Comparison of ENCODE assay signal across 8 mouse cellular contexts in genomic region chr9:20652260-20652658, GRCm38 (mm10). TPM values are rescaled to one million over a fixed set of nuclear protein-coding genes. Genes with fewer than 3 reads are reported as not detected.
DNase-seq lines count a peak whose midpoint lies in the region; ATAC-seq lines count a peak whose summit lies in the region.

No protein-coding gene starts in this region.

- H3K9me3 ChIP-seq in heart, embryonic 16.5 days (replicated peaks; ENCODE audit: control insufficient read depth, low read length) = no peaks in the 10 kb centered on the region
- no peaks in the 10 kb centered on the region for H3K9me3 ChIP-seq in hindbrain, embryonic 11.5 days (ENCODE audit: control insufficient read depth, low read length)
- no peaks in the 10 kb centered on the region for H3K9me3 ChIP-seq in midbrain, embryonic 11.5 days (ENCODE audit: control insufficient read depth, low read length)

- no peaks in the 10 kb centered on the region for H3K27me3 ChIP-seq in heart, embryonic 16.5 days (ENCODE audit: control insufficient read depth, insufficient read depth, low read length)
- H3K27me3 ChIP-seq in hindbrain, embryonic 11.5 days (ENCODE audit: control insufficient read depth, insufficient read depth, low read length) = no peaks in the 10 kb centered on the region
- no peaks in the 10 kb centered on the region for H3K27me3 ChIP-seq in midbrain, embryonic 11.5 days (ENCODE audit: control insufficient read depth, insufficient read depth, low read length)

- 0% methylated on average over 25 of the region's 25 CpGs for WGBS in heart, embryonic 16.5 days
- WGBS in hindbrain, embryonic 11.5 days = 0% methylated on average over 25 of the region's 25 CpGs
- WGBS in midbrain, embryonic 11.5 days = under 1% methylated on average over 25 of the region's 25 CpGs

- peak overlapping the region; percentile 51; the same call in 1 of the 2 replicates for H3K27ac ChIP-seq in heart, embryonic 16.5 days (ENCODE audit: low read length)
- peak overlapping the region; percentile 10; the same call in 1 of the 2 replicates for H3K27ac ChIP-seq in hindbrain, embryonic 11.5 days (ENCODE audit: low read depth, low read length)
- no peak overlapping the region for H3K27ac ChIP-seq in midbrain, embryonic 11.5 days (ENCODE audit: low read depth, low read length)

- peaks cover 23% of the 10 kb centered on the region for H3K4me1 ChIP-seq in heart, embryonic 16.5 days (ENCODE audit: control insufficient read depth, insufficient read depth, low read length)
- peaks cover 8% of the 10 kb centered on the region; the same call in 1 of the 2 replicates for H3K4me1 ChIP-seq in hindbrain, embryonic 11.5 days (replicated peaks; ENCODE audit: control insufficient read depth, insufficient read depth, low read length)
- peaks cover 19% of the 10 kb centered on the region for H3K4me1 ChIP-seq in midbrain, embryonic 11.5 days (ENCODE audit: control insufficient read depth, insufficient read depth, low read length)

- H3K4me3 ChIP-seq in heart, embryonic 16.5 days (ENCODE audit: low read length) = peak overlapping the region; percentile 88
- peak overlapping the region; percentile 98 for H3K4me3 ChIP-seq in hindbrain, embryonic 11.5 days (ENCODE audit: low read depth, low read length)
- H3K4me3 ChIP-seq in midbrain, embryonic 11.5 days (ENCODE audit: low read depth, low read length) = peak overlapping the region; percentile 96

- peak overlapping the region; percentile 93 for H3K9ac ChIP-seq in heart, embryonic 16.5 days (ENCODE audit: low read length)
- peak overlapping the region; percentile 89 for H3K9ac ChIP-seq in hindbrain, embryonic 11.5 days (ENCODE audit: low read depth, low read length)
- peak overlapping the region; percentile 91 for H3K9ac ChIP-seq in midbrain, embryonic 11.5 days (ENCODE audit: low read length)

- peak overlapping the region; percentile 87 for H3K4me2 ChIP-seq in heart, embryonic 16.5 days (ENCODE audit: low read depth, low read length)
- peak overlapping the region; percentile 72 for H3K4me2 ChIP-seq in hindbrain, embryonic 11.5 days (replicated peaks; ENCODE audit: low read depth, low read length)
- H3K4me2 ChIP-seq in midbrain, embryonic 11.5 days = peak overlapping the region; percentile 76

- H3K36me3 ChIP-seq in heart, embryonic 16.5 days (ENCODE audit: control insufficient read depth, insufficient read depth) = peaks cover 15% of the 10 kb centered on the region
- H3K36me3 ChIP-seq in hindbrain, embryonic 11.5 days (ENCODE audit: control insufficient read depth, insufficient read depth, low read length) = 0 out of 2 replicates have a peak, but pooled peaks cover under 1% of the 10 kb centered on the region
- H3K36me3 ChIP-seq in midbrain, embryonic 11.5 days (ENCODE audit: control insufficient read depth, insufficient read depth, low read length) = peaks cover 16% of the 10 kb centered on the region

- DNase-seq in heart, adult 18-20 months = no peak
- DNase-seq in MN1 (ENCODE audit: low spot score) = peak; percentile 20
- DNase-seq in hindbrain, embryonic 11.5 days (ENCODE audit: low spot score) = no peak
- peak; percentile 90 for DNase-seq in midbrain, embryonic 11.5 days (ENCODE audit: low spot score, missing footprints)
- DNase-seq in spleen, postnatal 4 days (ENCODE audit: low spot score in 2 of 2) = no peak
- DNase-seq in urinary bladder, adult 2 months (ENCODE audit: low spot score) = no peak

- no peak; the same call in 1 of the 2 replicates for ATAC-seq in heart, embryonic 16.5 days (replicated peaks; ENCODE audit: extremely low read depth, insufficient read depth, low FRiP score)
- peak; percentile 49; the same call in 1 of the 2 replicates for ATAC-seq in hindbrain, embryonic 11.5 days (ENCODE audit: low FRiP score)
- ATAC-seq in midbrain, embryonic 11.5 days (ENCODE audit: low FRiP score) = peak; percentile 41
- ATAC-seq in activated CD4-positive, CD25-positive, alpha-beta regulatory T cell, adult 4 months = no peak

RNA-seq across cellular contexts. Expression of gene Pin1, which starts 0.4 kb away (rescaled TPM):
- 47.4 and 48.4 TPM in 2 replicates for polyA plus RNA-seq in heart, embryonic 16.5 days (2015; fragmentation: Nextera tagmentation; extraction: Ambion mirVana)
- total RNA-seq in heart, adult 18-20 months (2021) = 10 to 100 TPM; 18.5 to 18.9 TPM
- polyA plus RNA-seq in hindbrain, embryonic 11.5 days (2014; fragmentation: Nextera tagmentation; extraction: Ambion mirVana) = 65.2 and 65.9 TPM in 2 replicates
- polyA plus RNA-seq in midbrain, embryonic 11.5 days (2014; fragmentation: Nextera tagmentation; extraction: Ambion mirVana) = 60.8 and 64.6 TPM in 2 replicates
- polyA plus RNA-seq in activated CD4-positive, CD25-positive, alpha-beta regulatory T cell, adult 4 months (2017; shearing (Covaris generic)) = 10 to 100 TPM; 22.6 to 27.2 TPM
- polyA plus RNA-seq in urinary bladder, adult 2 months (2012; rRNA removed) = 16.3 and 18.9 TPM in 2 replicates

RNA-seq across cellular contexts. Expression of gene Fbxl12, which starts 7.7 kb away (rescaled TPM):
- polyA plus RNA-seq in heart, embryonic 16.5 days (2015; fragmentation: Nextera tagmentation; extraction: Ambion mirVana) = 19.4 and 21.6 TPM in 2 replicates
- 10 to 100 TPM in 1 of 2 experiments, 1 to 10 TPM in 1; 7.6 to 11.3 TPM for total RNA-seq in heart, adult 18-20 months (2021)
- polyA plus RNA-seq in hindbrain, embryonic 11.5 days (2014; fragmentation: Nextera tagmentation; extraction: Ambion mirVana) = 12.6 and 14.3 TPM in 2 replicates
- polyA plus RNA-seq in midbrain, embryonic 11.5 days (2014; fragmentation: Nextera tagmentation; extraction: Ambion mirVana) = 10.5 and 12.0 TPM in 2 replicates
- 10 to 100 TPM; 26.1 to 30.9 TPM for polyA plus RNA-seq in activated CD4-positive, CD25-positive, alpha-beta regulatory T cell, adult 4 months (2017; shearing (Covaris generic))
- polyA plus RNA-seq in urinary bladder, adult 2 months (2012; rRNA removed) = 35.2 and 38.0 TPM in 2 replicates

RNA-seq across cellular contexts. Expression of gene Ubl5, which starts 9.6 kb away (rescaled TPM):
- polyA plus RNA-seq in heart, embryonic 16.5 days (2015; fragmentation: Nextera tagmentation; extraction: Ambion mirVana) = 281 and 320 TPM in 2 replicates
- 100 to 1,000 TPM; 236 to 246 TPM for total RNA-seq in heart, adult 18-20 months (2021)
- polyA plus RNA-seq in hindbrain, embryonic 11.5 days (2014; fragmentation: Nextera tagmentation; extraction: Ambion mirVana) = 448 and 456 TPM in 2 replicates
- 459 TPM in 2 replicates for polyA plus RNA-seq in midbrain, embryonic 11.5 days (2014; fragmentation: Nextera tagmentation; extraction: Ambion mirVana)
- polyA plus RNA-seq in activated CD4-positive, CD25-positive, alpha-beta regulatory T cell, adult 4 months (2017; shearing (Covaris generic)) = 100 to 1,000 TPM; 339 to 401 TPM
- 477 and 551 TPM in 2 replicates for polyA plus RNA-seq in urinary bladder, adult 2 months (2012; rRNA removed)

Comparison
In these comparisons a context has a peak if more than half of its experiments do, and no peak if none do; other contexts are left out.
1. ATAC-seq: peak in hindbrain, embryonic 11.5 days (single experiment) and midbrain, embryonic 11.5 days (single experiment); none in heart, embryonic 16.5 days (single experiment) and activated CD4-positive, CD25-positive, alpha-beta regulatory T cell, adult 4 months (single experiment).
2. DNase-seq: peak in MN1 (single experiment) and midbrain, embryonic 11.5 days (single experiment); none in heart, adult 18-20 months (0 of 2), hindbrain, embryonic 11.5 days (single experiment), spleen, postnatal 4 days (0 of 2) and urinary bladder, adult 2 months (single experiment).
3. Peak in every context shown above with its lines, with median percentiles within 50 percentile points of each other: H3K4me2 ChIP-seq, H3K4me3 ChIP-seq and H3K9ac ChIP-seq.